Mouse (Mus musculus) midbrain, embryonic 14.5 days (tissue): ENCODE data around the gene Bcl2l14. TPM values are rescaled to one million over a fixed set of nuclear protein-coding genes. Genes with fewer than 3 reads are reported as not detected.

ENCODE experiments used
- ATAC-seq: fragments of 200-750 bp; cut with Nextera tagmentation; 2 replicates; pipeline ENCODE4 v1.8.0; 2017; ENCODE audit warnings: moderate number of reproducible peaks, moderate library complexity; ENCODE audit not compliant: low FRiP score, low TSS enrichment
- DNase-seq: peaks from one replicate; pipeline ENCODE4 v3.0.0-alpha.2; 2015
- H3K27ac ChIP-seq: fragments of 300-500 bp; sonication (generic); replicated peaks from 2 replicates; pipeline ENCODE4 v1.5.1; 2014; ENCODE audit warnings: mild to moderate bottlenecking, low read depth, low read length, moderate library complexity
- H3K27me3 ChIP-seq: fragments of 300-500 bp; sonication (generic); 2 replicates; pipeline ENCODE4 v1.6.1; 2014; ENCODE audit warnings: low read length, control low read depth, mixed read lengths; ENCODE audit not compliant: control insufficient read depth, insufficient read depth
- H3K36me3 ChIP-seq: fragments of 300-500 bp; sonication (generic); 2 replicates; pipeline ENCODE4 v1.6.1; 2014; ENCODE audit warnings: low read length, control low read depth; ENCODE audit not compliant: control insufficient read depth, insufficient read depth
- H3K4me1 ChIP-seq: fragments of 300-500 bp; sonication (generic); 2 replicates; pipeline ENCODE4 v1.6.1; 2014; ENCODE audit warnings: mild to moderate bottlenecking, antibody characterized with exemption, low read length, control low read depth; ENCODE audit not compliant: control insufficient read depth, insufficient read depth
- H3K4me2 ChIP-seq: fragments of 300-500 bp; sonication (generic); 2 replicates; pipeline ENCODE4 v1.6.1; 2014; ENCODE audit warnings: mild to moderate bottlenecking, low read length, moderate library complexity
- H3K4me3 ChIP-seq: fragments of 300-500 bp; sonication (generic); replicated peaks from 2 replicates; pipeline ENCODE4 v1.5.1; 2014; ENCODE audit warnings: low read depth, low read length
- H3K9ac ChIP-seq: fragments of 300-500 bp; sonication (generic); replicated peaks from 2 replicates; pipeline ENCODE4 v1.6.1; 2014; ENCODE audit warnings: mild to moderate bottlenecking, low read length, moderate library complexity
- H3K9me3 ChIP-seq: fragments of 300-500 bp; sonication (generic); 2 replicates; pipeline ENCODE4 v1.6.1; 2016; ENCODE audit warnings: low read length, control low read depth, mixed read lengths; ENCODE audit not compliant: control insufficient read depth
- WGBS: fragments of 180-500 bp; shearing (Covaris S2); extraction: QIAGEN DNeasy Blood & Tissue Kit; methylation state at CpG from one replicate; pipeline ENCODE4 v1.1.7; 2014; 5-methylcytosine and 5-hydroxymethylcytosine counted together
- polyA plus RNA-seq: library from polyadenylated mRNA; unstranded; fragments of >200 nt; fragmentation: Nextera tagmentation; extraction: Ambion mirVana; gene quantifications from 2 replicates; pipeline ENCODE4 v1.2.1, GENCODE M21; 2014

The Bcl2l14 gene
- not detected in 2 replicates for polyA plus RNA-seq

DNA sequence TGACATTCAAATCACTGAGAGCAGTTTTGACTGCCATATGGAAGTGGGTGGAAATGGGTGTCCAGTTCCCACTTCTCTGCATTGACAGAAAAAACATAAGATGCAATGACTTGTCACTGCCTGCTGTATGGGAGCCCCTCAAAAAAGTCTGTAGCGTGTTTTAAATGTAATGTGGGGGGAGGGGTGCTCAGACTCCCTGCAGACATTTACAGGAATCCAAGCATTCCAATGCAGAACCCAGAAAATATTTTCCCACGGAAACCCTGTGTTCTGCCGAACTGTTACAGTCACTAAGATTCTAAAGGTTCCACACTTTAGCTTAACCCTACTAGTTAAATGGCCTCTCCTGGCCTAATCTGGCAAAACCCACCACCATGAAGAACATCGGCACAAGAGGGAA lies at the start of gene Bcl2l14:
TSS of gene Bcl2l14 (plus strand) at position 301 of the 400 bp plus-strand sequence.
- H3K36me3 ChIP-seq = no peaks in the 10 kb centered on the region
- H3K4me1 ChIP-seq = no peaks in the 10 kb centered on the region
- no peak within 1 kb of the TSS for H3K4me3 ChIP-seq
- no peak within 1 kb of the TSS for H3K9ac ChIP-seq
- H3K9me3 ChIP-seq = no peaks in the 10 kb centered on the region
- H3K27ac ChIP-seq = no peak within 1 kb of the TSS
- WGBS = 88% methylated on average over 4 of the region's 4 CpGs
- H3K27me3 ChIP-seq = no peaks in the 10 kb centered on the region
- no peak for DNase-seq
- ATAC-seq = no peak
- no peak within 1 kb of the TSS for H3K4me2 ChIP-seq

- no peaks in the 10 kb centered on the region for H3K9me3 ChIP-seq
- H3K4me2 ChIP-seq = no peak overlapping the region
- H3K4me3 ChIP-seq = no peak overlapping the region
- 90% methylated on average over 7 of the region's 7 CpGs for WGBS
- H3K9ac ChIP-seq = no peak overlapping the region
- no peak overlapping the region for H3K27ac ChIP-seq
- DNase-seq = no peak
- H3K27me3 ChIP-seq = no peaks in the 10 kb centered on the region
- no peaks in the 10 kb centered on the region for H3K36me3 ChIP-seq
- H3K4me1 ChIP-seq = no peaks in the 10 kb centered on the region
- no peak for ATAC-seq
Observed at GRCm38 (mm10) chr6:134348526-134349067, 47.5 kb upstream of the Bcl2l14 start.

DNA sequence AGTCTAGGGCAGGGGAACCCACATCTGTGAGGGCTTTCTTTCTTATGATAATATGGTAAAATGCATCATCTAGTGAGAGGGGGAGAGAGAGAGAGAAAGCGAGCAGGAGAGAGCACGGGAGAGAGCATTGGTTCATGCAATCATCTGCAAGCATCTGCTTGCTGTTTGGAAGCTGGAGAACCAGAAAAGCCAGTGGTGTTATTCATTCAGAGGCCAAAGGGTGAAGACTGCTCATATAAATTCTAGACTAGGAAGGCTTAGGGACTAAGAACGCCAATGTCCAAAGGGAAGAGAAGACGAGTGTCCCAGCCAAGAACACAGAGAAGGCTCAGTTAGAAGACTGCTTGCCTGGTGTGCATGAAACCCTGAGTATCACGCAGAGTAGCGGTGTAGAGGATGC lies 43.2 kb upstream of the Bcl2l14 start:
- Histone ChIP-seq H3K27me3 (no peaks in the 10 kb centered on the region), H3K27ac (no peak overlapping the region), H3K9me3 (no peaks in the 10 kb centered on the region), H3K4me3 (no peak overlapping the region), H3K9ac (no peak overlapping the region), H3K4me2 (no peak overlapping the region), H3K36me3 (no peaks in the 10 kb centered on the region), H3K4me1 (no peaks in the 10 kb centered on the region)
- DNase-seq (no peak), ATAC-seq (no peak)
- WGBS = 89% methylated on average over 6 of the region's 6 CpGs

DNA sequence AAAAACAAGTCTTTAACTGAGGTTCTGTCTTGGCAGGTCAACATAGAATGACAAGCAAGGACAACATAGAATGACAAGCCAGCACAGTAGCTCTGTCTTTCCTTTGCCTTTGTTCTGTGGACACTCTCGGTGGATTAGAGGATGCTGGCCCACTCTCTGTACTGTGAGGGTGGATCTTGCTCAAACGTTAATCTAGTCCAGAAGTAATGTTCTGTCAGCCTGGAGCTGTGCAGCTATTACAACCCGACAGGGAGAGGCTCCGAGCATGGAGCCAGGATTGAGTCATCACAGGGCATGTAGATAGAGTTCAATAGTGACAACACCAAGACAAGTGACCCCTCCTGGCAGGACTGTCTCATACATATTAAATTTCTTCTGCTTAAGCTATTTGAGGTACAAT lies 42.4 kb upstream of the Bcl2l14 start:
- Histone ChIP-seq H3K4me3 (no peak overlapping the region), H3K27me3 (no peaks in the 10 kb centered on the region), H3K9ac (no peak overlapping the region), H3K9me3 (no peaks in the 10 kb centered on the region), H3K36me3 (no peaks in the 10 kb centered on the region), H3K27ac (no peak overlapping the region), H3K4me2 (no peak overlapping the region), H3K4me1 (no peaks in the 10 kb centered on the region)
- WGBS = 73% methylated on average over 4 of the region's 4 CpGs
- ATAC-seq (no peak), DNase-seq (no peak)

DNA sequence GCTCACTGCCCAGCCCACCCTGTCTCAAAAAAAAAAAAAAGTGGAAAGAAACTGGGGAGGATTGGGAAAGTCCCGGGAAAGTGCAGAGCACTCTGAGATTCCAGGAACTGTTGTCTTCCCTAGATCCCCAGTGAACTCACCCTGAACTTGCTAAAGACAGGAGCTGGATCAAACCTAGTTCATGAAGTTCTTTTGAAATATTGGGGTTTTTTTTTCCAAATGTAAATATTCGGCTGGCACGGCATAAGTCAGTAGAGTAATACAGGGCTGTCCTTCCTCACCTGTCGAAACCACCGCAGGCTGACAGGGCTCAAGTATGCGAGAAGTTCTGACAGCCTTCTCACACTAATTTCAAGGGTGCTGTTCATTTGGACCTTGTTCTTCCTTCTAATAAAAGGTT lies 38.5 kb upstream of the Bcl2l14 start:
- no peak overlapping the region for H3K27ac ChIP-seq
- H3K36me3 ChIP-seq = no peaks in the 10 kb centered on the region
- H3K4me3 ChIP-seq = no peak overlapping the region
- H3K9ac ChIP-seq = no peak overlapping the region
- H3K27me3 ChIP-seq = no peaks in the 10 kb centered on the region
- H3K4me2 ChIP-seq = no peak overlapping the region
- ATAC-seq (no peak), DNase-seq (no peak)
- no peaks in the 10 kb centered on the region for H3K9me3 ChIP-seq
- 87% methylated on average over 6 of the region's 6 CpGs for WGBS
- H3K4me1 ChIP-seq = no peaks in the 10 kb centered on the region

DNA sequence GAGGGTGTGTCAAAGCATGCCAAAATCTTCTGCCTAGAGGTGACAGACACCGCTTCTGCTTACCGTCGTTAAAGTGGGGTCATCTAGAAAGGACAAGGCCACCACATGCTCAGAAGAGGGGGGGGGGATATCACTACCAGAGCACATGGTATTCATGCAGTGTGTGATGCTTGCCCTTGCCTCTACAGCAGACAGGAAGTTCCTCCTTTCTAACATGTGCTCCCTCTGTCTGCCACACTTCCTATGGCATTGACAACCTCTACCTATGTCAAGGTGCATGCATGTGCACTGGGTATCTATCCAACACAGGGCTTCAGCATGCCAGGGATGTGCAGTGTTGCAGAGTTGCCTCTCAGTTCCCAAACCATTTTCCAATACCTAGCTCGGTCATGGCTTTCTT lies 36.0 kb upstream of the Bcl2l14 start:
- Histone ChIP-seq H3K36me3 (no peaks in the 10 kb centered on the region), H3K4me3 (no peak overlapping the region), H3K4me2 (no peak overlapping the region), H3K9ac (no peak overlapping the region), H3K4me1 (no peaks in the 10 kb centered on the region), H3K27ac (no peak overlapping the region), H3K27me3 (no peaks in the 10 kb centered on the region), H3K9me3 (no peaks in the 10 kb centered on the region)
- DNase-seq (no peak), ATAC-seq (no peak)
- WGBS = 92% methylated on average over 4 of the region's 4 CpGs

DNA sequence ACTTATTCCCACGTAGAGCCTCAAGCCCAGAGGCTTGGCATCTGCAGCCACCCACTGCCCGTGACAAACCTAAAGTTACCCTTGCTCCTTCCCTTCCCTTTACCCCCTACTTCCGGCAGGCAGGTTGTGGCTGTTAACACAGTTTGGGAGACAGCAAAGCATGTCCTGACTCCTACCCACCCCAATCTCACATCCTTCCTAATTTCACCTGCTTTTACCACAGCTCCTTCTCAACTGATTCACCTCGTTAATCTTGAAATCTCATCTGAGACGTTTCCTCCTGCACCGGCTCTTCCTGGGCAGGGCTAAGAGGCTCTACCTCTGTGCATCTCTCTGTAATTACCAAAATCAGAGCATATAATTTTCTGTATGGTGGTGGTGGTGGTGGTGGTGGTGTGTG lies 31.5 kb upstream of the Bcl2l14 start:
- no peak for ATAC-seq
- 74% methylated on average over 6 of the region's 6 CpGs for WGBS

GRCm38 (mm10) chr6:134365952-134366351 lies 30.2 kb upstream of the Bcl2l14 start:
- Histone ChIP-seq H3K27ac (no peak overlapping the region), H3K4me2 (no peak overlapping the region), H3K27me3 (no peaks in the 10 kb centered on the region), H3K9ac (no peak overlapping the region), H3K4me1 (no peaks in the 10 kb centered on the region), H3K36me3 (no peaks in the 10 kb centered on the region), H3K9me3 (no peaks in the 10 kb centered on the region), H3K4me3 (no peak overlapping the region)
- DNase-seq (no peak), ATAC-seq (no peak)
- WGBS = 81% methylated on average over 4 of the region's 4 CpGs

More for the DNA sequence above, 31.5 kb upstream of the Bcl2l14 start:
- H3K4me3 ChIP-seq = no peak overlapping the region
- no peak for DNase-seq
- no peaks in the 10 kb centered on the region for H3K27me3 ChIP-seq
- no peak overlapping the region for H3K27ac ChIP-seq
- H3K9me3 ChIP-seq = no peaks in the 10 kb centered on the region
- H3K36me3 ChIP-seq = no peaks in the 10 kb centered on the region
- no peak overlapping the region for H3K4me2 ChIP-seq
- no peak overlapping the region for H3K9ac ChIP-seq
- H3K4me1 ChIP-seq = no peaks in the 10 kb centered on the region

DNA sequence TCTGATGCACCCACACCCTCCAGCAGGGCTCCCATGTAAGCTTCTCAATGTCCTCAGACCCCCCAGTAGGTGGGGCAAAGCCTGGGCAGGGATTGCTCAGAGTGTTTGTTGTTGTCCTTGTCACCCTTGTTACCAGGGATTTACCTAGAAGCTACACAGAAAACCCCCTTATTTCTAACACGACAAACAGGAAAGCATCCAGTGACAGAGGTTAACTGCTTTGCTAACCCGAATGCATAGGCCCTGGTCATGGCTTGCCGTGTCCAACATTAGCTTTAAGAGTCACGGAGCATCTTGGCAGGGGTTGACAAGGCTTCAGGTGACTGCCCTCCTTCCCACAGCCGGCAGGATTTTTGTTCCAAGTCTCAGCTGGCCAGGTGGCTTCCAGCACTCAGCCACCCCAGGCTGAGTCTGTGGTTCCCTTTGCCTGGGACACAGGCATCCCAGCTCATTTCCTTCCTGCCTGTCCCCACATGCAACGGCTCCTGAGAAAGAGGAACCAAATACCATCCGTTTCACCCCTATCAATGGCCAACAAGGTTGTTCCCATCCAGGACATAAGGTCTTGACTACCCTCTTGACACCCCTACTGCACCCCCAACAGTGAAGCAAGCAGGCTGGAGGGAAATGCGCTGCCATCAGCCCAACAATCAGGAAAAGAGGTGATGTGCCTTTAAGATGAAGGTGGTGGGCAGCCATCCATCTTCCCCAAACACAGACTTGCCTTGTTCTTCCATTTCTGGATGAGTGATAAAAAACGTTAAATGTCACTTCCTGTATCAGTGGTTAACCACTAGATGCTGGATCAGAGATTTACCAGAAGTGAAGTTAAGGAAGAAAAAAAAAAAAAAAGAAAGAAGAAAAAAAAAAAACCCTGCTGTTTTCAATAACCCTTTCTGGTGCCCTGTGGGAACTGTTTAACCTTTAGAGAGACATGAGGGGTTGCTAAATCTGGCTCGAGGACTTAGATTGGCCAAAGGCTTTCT lies 29.5 kb upstream of the Bcl2l14 start:
- H3K27ac ChIP-seq = no peak overlapping the region
- H3K4me3 ChIP-seq = no peak overlapping the region
- H3K27me3 ChIP-seq = no peaks in the 10 kb centered on the region
- no peaks in the 10 kb centered on the region for H3K4me1 ChIP-seq
- 73% methylated on average over 10 of the region's 10 CpGs for WGBS
- no peaks in the 10 kb centered on the region for H3K9me3 ChIP-seq
- H3K4me2 ChIP-seq = no peak overlapping the region
- no peak overlapping the region for H3K9ac ChIP-seq
- H3K36me3 ChIP-seq = no peaks in the 10 kb centered on the region
- ATAC-seq = no peak
- DNase-seq = no peak
